Mouse (Mus musculus) lung, adult 18-20 months (tissue): ENCODE results near the gene C530008M17Rik.

Experiments
- DNase-seq, 2 experiments: peaks; one replicate each; pipeline ENCODE4 v3.0.0; 2022; ENCODE audit warnings: mixed read lengths in 2 of 2

Gene C530008M17Rik

GRCm38 (mm10) chr5:76705307-76706173 is 49.2 kb downstream of the C530008M17Rik start:
- no peak for DNase-seq

- DNase-seq: no peak
These were observed 50.8 kb downstream of the C530008M17Rik start for GRCm38 (mm10) chr5:76707072-76707471.

- no peak for DNase-seq
These were observed 51.7 kb downstream of the C530008M17Rik start for GRCm38 (mm10) chr5:76708004-76708403.

- DNase-seq: no peak
These were observed 57.4 kb downstream of the C530008M17Rik start for GRCm38 (mm10) chr5:76713743-76714142.

GRCm38 (mm10) chr5:76719954-76720353 is 63.6 kb downstream of the C530008M17Rik start:
- DNase-seq: no peak

- no peak for DNase-seq
These were observed 68.6 kb downstream of the C530008M17Rik start for GRCm38 (mm10) chr5:76724878-76725277.

GRCm38 (mm10) chr5:76726518-76727103 is 70.3 kb downstream of the C530008M17Rik start:
- DNase-seq: no peak

GRCm38 (mm10) chr5:76733055-76733641 is 76.8 kb downstream of the C530008M17Rik start:
- no peak for DNase-seq

- DNase-seq: no peak
These were observed 85.2 kb downstream of the C530008M17Rik start for GRCm38 (mm10) chr5:76741463-76741862.

GRCm38 (mm10) chr5:76742076-76742475 is 85.8 kb downstream of the C530008M17Rik start:
- no peak for DNase-seq

GRCm38 (mm10) chr5:76744737-76745209 is 88.5 kb downstream of the C530008M17Rik start:
- DNase-seq: peak; percentile 15 to 33

- no peak for DNase-seq
These were observed 91.5 kb downstream of the C530008M17Rik start for GRCm38 (mm10) chr5:76747851-76748250.

GRCm38 (mm10) chr5:76752351-76752750 is 96.0 kb downstream of the C530008M17Rik start:
- DNase-seq: no peak

GRCm38 (mm10) chr5:76760349-76760748 is 104.0 kb downstream of the C530008M17Rik start:
- DNase-seq: no peak

- DNase-seq: no peak
These were observed 105.9 kb downstream of the C530008M17Rik start for GRCm38 (mm10) chr5:76762030-76762698.

GRCm38 (mm10) chr5:76763148-76763701 is 106.9 kb downstream of the C530008M17Rik start:
- no peak for DNase-seq

GRCm38 (mm10) chr5:76763731-76764130 is 107.4 kb downstream of the C530008M17Rik start:
- DNase-seq: no peak

- DNase-seq: no peak
These were observed 112.7 kb downstream of the C530008M17Rik start for GRCm38 (mm10) chr5:76769014-76769413.

GRCm38 (mm10) chr5:76769572-76769971 is 113.3 kb downstream of the C530008M17Rik start:
- DNase-seq: peak in 1 of 2 experiments; percentile 2

GRCm38 (mm10) chr5:76771371-76771770 is 115.1 kb downstream of the C530008M17Rik start:
- DNase-seq: no peak

GRCm38 (mm10) chr5:76772831-76773230 is 116.5 kb downstream of the C530008M17Rik start:
- no peak for DNase-seq

GRCm38 (mm10) chr5:76773492-76774158 is 117.3 kb downstream of the C530008M17Rik start:
- DNase-seq: no peak
